8 mouse cellular contexts compared by ENCODE assay signal in genomic region chr5:41884563-41884962, GRCm38 (mm10). TPM values are rescaled to one million over a fixed set of nuclear protein-coding genes. Genes with fewer than 3 reads are reported as not detected.
DNase-seq lines count a peak whose midpoint lies in the region; ATAC-seq and TF ChIP-seq lines count a peak whose summit lies in the region.

No protein-coding gene starts in this region.

- no peaks in the 10 kb centered on the region for H3K9me3 ChIP-seq in ES-Bruce4 (replicated peaks; ENCODE audit: control insufficient read depth, insufficient read depth, low read length, poor library complexity, severe bottlenecking)
- H3K9me3 ChIP-seq in liver, postnatal 0 days (ENCODE audit: low read length): no peaks in the 10 kb centered on the region

- 15% methylated on average over 12 of the region's 12 CpGs for WGBS in liver, postnatal 0 days (ENCODE audit: insufficient replicate concordance)

- TF ChIP-seq EP300 in ES-Bruce4 (IDR thresholded peaks at IDR 0.05; ENCODE audit: insufficient read depth, low read depth, low read length): no peak
- no peak for TF ChIP-seq EP300 in liver, postnatal 0 days (IDR thresholded peaks at IDR 0.05; ENCODE audit: low read depth)

- no peaks in the 10 kb centered on the region for H3K4me1 ChIP-seq in ES-Bruce4 (ENCODE audit: control insufficient read depth, insufficient read depth, low read length)
- no peaks in the 10 kb centered on the region for H3K4me1 ChIP-seq in liver, postnatal 0 days (ENCODE audit: insufficient read depth)

- H3K4me3 ChIP-seq in ES-Bruce4 (ENCODE audit: low read depth, low read length): no peak overlapping the region
- H3K4me3 ChIP-seq in liver, postnatal 0 days (ENCODE audit: low read depth, low read length): no peak overlapping the region

- peak; percentile 56; the same call in 1 of the 2 replicates for ATAC-seq in cerebellum, adult (ENCODE audit: insufficient number of reproducible peaks, low FRiP score, low TSS enrichment)
- ATAC-seq in liver, postnatal 0 days: no peak

- TF ChIP-seq POLR2A in ES-Bruce4 (IDR thresholded peaks at IDR 0.05; ENCODE audit: insufficient read depth, low read length): no peak

- no peak overlapping the region for H3K4me2 ChIP-seq in liver, postnatal 0 days (ENCODE audit: low read depth, low read length)

- no peak overlapping the region for H3K9ac ChIP-seq in ES-Bruce4 (ENCODE audit: low read depth, poor library complexity, severe bottlenecking)
- H3K9ac ChIP-seq in liver, postnatal 0 days (replicated peaks): no peak overlapping the region

- peak; percentile 21 for TF ChIP-seq CTCF in ES-Bruce4 (IDR thresholded peaks at IDR 0.05; ENCODE audit: low read depth, low read length)
- TF ChIP-seq CTCF in liver, postnatal 0 days (IDR thresholded peaks at IDR 0.05; ENCODE audit: low read depth): peak; percentile 76

- no peak for DNase-seq in cerebellum, adult 11-12 months
- peak; percentile 45 for DNase-seq in c-Kit-positive CD71-positive TER-119-positive erythroid progenitor cells, embryonic 14.5 days (ENCODE audit: low spot score)
- DNase-seq in forelimb bud, embryonic 11.5 days (ENCODE audit: low read depth, low spot score): peak; percentile 69
- DNase-seq in kidney, postnatal 25 days: peak; percentile 49 to 79
- DNase-seq in liver, postnatal 0 days: peak; percentile 59
- DNase-seq in retina, postnatal 1 day: peak; percentile 80

- no peaks in the 10 kb centered on the region for H3K27me3 ChIP-seq in ES-Bruce4 (ENCODE audit: control insufficient read depth, insufficient read depth, low read length, poor library complexity, severe bottlenecking)
- H3K27me3 ChIP-seq in liver, postnatal 0 days (ENCODE audit: insufficient read depth, low read length): no peaks in the 10 kb centered on the region

- H3K27ac ChIP-seq in ES-Bruce4 (ENCODE audit: insufficient read depth, low read length): no peak overlapping the region
- H3K27ac ChIP-seq in liver, postnatal 0 days (ENCODE audit: low read depth): no peak overlapping the region

- no peaks in the 10 kb centered on the region for H3K36me3 ChIP-seq in ES-Bruce4 (ENCODE audit: control insufficient read depth, insufficient read depth, low read length, poor library complexity, severe bottlenecking)
- H3K36me3 ChIP-seq in liver, postnatal 0 days (replicated peaks; ENCODE audit: insufficient read depth, low read length): no peaks in the 10 kb centered on the region

RNA-seq across cellular contexts. Expression of gene Bod1l, which starts 40.4 kb away (rescaled TPM):
- 38.4 and 41.0 TPM in 2 replicates for polyA plus RNA-seq in ES-Bruce4 (2011; ENCODE audit: insufficient read depth, insufficient read length, low read depth, missing spikeins)
- polyA plus RNA-seq in liver, postnatal 0 days (2015; fragmentation: Nextera tagmentation; extraction: Ambion mirVana): 7.8 and 8.0 TPM in 2 replicates
